Mouse (Mus musculus) inflammation-experienced regulatory T-cells, adult 6 months (primary cell): ENCODE data around the gene Anks1b. TPM values are rescaled to one million over a fixed set of nuclear protein-coding genes. Genes with fewer than 3 reads are reported as not detected.

Experiments used
- ATAC-seq: one replicate; pipeline ENCODE4 v1.8.0; 2017
- polyA plus RNA-seq, 3 experiments: library from polyadenylated mRNA; unstranded; fragments of 100-300 nt; shearing (Covaris generic); gene quantifications; one replicate each; pipeline ENCODE4 v1.2.1; 2017

Anks1b gene
- polyA plus RNA-seq, 3 experiments from 2014 or later = 0.30 TPM; not detected in 2

DNA sequence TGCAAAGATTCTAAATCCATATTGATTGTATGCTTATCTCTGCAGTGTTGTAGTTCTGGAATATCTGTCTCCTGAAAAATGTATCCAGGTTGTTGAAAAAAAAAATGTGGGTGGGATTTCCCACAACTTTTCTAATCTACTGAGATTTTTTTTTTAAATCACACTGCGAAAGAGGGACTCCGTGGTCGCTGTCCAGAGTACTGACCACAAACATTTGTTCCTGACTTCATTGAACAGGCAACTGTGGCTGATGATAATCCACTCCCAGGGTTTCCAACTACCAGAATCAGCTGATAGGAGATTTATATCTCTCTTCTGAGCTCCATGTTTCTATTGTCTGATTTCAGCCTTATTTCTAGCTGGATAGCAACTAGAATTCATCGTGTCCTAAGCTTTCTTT lies 950.1 kb downstream of the Anks1b start:
- ATAC-seq = no peak

DNA sequence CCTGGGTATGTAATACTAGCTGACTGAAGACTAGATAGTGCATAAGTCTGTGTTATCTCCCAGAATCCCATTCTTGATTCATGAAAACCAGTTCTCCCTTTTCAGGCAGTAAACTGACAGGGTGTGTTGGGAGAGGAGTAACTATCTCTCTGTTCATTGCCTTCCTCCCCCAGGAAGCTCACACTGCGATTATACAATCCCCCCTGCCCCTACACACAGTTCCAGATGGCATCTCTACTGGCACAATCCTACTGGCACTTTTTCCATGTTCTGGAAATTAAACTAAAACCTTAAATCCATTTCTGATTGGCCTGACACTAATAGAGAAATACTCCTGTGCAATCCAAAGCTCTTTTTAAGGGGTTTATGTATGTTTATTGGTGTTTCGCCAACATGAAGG lies 951.4 kb downstream of the Anks1b start:
- ATAC-seq = no peak

DNA sequence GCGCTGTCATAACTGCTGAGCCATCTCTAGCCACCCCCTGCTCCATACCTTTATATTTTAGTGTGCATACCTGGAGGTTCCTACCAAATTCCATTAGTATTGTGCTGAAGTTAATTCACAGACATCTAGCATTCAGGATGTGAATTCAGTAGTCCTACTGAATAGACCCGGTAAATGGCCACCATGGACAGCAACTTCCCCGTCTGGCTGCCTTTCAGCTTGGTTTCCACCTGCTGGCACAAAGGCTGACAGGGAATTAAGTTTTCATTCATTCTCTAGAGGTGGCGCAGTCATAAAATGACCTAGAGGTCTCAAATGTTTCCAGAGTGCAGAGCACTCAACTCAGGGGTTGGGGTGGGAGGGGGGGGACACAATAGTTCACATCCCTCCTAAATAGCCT lies 953.6 kb downstream of the Anks1b start:
- no peak for ATAC-seq

DNA sequence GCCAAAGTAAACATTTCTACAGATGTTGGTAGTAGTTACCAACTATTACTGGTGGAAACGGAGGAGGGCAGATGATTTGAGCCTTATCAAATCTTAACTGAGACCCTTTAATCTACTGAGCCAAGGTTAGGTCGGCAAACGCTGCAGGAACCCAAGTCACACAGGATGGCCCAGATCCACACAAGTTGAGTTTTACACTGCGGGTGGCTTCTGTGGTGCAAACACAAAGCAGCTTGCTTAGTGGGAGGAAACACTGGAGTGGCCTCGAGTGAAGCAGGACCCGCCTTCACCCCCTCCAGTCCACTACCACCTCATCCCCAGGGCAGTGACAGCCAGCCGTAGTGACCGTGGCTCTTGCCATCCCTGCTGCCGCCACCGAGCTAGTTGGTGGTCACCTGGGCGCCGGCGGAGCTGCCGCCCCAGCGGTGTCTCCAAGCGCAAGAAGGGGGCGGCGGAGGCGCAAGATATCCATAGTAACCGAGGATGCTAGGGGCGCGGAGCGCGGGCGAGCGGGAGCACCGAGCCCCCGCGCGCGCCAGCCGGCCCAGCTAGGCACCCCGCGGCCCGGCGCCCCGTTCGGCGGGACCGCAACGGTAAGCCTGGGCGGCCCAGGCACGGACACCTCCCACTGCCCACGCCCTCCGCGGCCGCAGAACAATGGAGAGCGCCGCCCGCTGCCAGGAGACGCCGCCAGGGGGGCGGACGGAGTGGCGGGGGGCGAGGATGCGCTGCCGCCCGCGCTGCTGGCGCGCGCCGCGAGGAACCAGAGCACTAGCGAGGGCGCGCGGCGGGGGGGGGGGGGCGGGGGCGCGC lies 955.5 kb downstream of the Anks1b start:
- ATAC-seq = no peak

DNA sequence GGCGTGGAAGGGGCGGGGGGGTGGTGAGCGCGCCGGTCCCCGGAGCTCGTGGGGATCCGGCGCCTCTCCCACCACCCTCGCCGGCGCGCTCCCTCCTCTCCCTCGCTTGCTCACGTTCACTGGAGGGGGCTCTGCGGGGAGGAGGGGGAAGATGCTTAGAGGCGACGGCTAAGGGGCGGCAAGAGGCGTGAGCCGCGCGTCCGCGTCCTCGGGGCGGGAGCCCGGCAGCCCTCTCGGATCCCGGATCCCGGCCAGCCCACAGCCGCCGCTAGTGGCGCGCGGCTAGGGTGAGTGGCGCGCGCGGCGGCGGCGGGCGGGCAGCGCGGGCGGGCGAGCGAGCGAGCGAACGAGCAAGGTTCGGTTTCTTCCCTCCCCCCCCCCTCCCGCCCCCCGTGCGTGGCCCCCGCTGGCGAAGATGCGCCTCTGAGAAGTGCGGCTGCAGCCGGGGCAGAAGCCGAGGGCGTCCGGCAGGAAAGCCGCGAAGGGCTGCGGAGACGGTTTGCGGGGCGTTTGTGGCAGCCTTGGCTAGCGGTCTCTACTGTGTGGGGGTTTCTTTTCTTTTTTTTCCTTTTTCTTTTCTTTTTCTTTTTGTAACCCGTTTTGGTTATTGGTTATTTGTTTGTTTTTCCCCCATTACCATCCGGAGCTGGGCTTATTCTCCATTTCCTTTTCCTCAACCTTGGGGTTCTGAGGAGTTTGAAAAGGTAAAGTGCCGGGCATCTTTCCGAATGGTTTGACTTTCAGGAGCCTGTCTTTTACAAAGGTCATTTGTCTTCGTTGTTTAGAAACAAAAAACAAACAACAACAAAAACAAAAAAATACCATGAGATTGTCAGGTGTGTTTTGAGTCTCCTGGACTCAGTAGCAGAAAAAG lies 956.3 kb downstream of the Anks1b start:
- ATAC-seq = no peak

DNA sequence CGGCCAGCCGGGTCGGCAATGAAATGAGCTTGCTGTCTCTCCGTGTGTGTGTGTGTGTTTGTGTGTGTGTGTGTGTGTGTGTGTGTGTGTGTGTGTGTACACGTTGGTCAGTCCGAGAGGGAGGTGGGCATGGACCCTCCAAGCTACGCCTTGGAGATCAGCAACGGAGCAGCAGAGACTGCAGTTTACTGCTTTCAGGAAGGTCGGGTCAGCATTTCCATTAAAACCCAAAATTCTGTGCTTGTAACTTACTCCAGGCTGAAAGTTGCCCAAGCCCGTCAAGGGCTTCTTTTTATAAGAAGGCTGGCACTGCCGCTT lies 956.9 kb downstream of the Anks1b start:
- ATAC-seq = no peak

DNA sequence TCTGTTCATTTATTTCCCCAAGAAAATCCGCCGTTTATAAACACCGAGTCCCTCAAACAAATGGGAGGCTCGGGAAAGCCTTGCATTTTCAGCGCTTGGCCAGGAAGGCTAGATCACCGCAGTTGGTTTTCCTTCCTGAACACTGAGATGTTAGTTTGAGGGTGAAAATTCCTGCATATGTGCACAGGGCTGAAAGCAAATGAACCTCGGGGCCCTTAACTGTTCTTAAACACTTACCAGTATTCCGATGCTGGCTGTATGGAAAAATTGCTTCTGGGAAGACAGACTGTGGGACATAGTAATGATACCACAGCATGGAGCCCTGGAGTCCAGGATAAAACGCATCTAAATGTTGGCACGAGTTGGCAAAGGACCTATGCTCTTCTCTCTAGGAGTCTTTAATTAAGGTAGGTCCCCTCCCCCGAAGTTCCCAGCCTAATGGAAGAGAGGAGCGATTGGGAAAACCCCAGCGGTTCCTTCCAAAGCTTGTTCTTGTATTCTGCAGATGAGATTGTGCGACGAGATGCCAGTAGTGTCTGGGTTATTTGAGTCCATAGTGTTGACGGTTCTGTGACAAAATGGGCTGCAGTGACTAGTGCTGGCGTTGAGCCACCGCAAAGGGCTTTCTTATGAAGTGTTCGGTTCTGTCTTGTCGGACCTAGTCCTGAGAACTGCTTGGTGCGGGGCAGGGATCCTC lies 957.4 kb downstream of the Anks1b start:
- no peak for ATAC-seq

DNA sequence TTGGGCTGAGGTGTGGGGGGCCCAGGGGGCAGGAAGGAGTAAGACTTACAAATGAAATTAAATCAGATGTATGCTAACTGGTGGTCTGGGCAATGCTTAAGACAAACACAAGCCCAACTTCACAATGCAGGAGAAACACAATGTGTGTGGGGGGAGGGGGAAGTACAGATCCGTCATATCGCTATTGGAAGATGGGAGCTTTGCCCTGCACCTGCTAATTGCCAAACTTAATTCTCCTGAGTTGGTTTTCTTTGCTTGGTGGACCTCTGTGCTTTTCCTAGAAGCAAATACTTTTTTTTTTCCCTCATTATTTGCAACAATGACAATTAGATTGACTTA lies 957.9 kb downstream of the Anks1b start:
- ATAC-seq = no peak

DNA sequence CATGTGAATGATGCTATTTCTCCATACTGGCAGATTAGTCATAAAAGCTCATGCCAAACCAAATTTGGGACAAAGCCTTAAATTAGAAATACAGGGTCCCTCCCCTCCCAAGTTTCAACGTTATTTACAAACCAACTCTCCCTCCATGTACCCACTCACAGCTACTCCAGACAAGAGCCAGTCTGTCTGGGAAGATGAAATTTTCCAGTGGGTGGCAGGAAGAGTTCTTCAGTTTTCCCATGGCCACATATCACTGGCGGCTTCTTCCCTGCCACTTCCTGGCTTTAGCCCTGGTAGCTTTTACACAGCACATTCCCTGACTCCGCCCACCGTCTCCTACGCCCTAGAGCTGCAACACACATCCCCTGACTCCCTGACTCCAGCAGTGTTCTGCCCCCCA lies 961.0 kb downstream of the Anks1b start:
- ATAC-seq = no peak

DNA sequence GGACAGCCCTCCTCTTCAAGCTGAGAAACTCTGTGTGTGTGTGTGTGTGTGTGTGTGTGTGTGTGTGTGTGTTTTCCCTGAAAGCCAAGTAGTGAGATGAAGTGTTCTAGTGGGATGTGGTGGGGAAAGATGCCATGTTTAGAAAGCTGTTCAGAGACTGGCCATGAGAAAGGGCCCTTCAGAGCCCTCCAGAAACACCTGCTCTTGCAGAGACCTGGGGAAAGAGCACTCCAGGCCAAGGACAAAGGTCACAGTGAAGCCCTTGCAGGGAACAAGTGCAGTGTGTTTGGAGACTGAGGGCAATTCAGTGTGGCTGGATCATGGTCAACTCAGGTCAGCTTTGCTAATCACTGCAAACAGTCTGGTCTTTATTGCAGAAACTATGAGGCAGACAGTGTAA lies 961.9 kb downstream of the Anks1b start:
- ATAC-seq = no peak

DNA sequence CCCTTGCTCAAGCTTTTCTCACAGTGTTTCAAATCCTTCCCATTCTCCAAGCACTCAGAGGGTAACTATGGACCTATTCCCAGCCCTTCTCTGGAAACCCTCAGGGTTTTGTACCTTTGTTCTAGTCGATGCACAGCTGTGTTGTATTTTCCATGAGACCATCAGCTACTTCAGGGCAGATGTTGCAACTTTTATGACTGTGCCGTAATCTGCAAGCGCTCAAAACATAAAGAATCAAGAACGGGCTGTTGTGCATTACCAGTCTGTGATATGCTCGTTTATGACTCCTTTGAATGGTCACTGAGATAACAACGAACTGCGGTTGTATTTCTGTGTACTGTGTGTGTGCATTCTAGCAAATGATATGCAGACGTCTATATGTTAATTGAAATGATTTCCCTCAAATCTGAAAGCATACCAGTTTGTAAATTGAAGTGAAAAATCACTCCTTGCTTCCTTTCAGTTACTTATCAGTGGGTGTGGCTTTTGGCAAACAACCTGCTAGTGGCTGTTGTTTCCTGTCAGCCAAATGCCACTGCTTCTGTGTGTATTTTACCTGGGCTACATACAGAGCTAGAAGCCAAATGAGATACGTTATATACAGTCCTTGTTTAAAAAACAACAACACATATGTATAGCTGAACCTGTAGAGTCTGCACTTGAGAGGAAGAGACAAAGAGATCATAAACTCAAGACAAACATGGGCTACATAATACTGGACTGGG lies 966.5 kb downstream of the Anks1b start:
- no peak for ATAC-seq

DNA sequence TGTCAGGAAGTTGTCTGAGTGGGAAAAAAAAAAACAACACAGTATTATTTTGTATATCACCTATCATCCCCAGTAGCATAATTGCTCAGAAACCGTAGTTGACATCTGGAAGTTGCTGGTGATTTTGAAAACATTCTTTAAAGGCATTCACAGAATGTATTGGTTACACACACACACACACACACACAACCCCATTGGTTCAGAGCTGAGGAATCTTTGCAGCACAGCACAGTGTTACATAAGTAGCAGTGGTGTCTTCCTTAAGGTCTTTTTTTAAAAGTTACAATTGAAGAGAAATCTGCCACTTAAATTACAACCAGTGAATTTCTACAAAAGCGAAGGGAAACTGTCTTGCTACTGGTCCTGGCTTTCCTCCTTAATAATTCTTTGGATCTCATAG lies 969.1 kb downstream of the Anks1b start:
- ATAC-seq = no peak

DNA sequence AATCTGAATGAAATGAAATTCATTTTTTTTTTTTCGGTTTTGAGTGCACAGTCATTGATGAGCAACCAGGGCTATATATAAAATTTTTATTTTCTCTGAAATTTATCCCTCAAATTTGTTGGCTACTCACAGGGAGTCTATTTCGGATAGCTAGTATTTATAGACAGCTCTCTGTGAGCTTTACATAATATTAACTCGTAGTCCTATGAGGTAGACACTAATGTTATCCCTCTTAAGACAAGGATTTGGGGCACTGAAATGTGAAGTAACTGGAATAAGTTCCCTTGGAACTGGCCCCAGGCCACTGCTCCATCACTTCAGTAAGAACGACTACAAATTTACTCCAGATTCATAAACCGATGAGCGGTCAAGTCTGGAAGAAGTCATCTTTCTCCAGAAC lies 977.8 kb downstream of the Anks1b start:
- no peak for ATAC-seq

DNA sequence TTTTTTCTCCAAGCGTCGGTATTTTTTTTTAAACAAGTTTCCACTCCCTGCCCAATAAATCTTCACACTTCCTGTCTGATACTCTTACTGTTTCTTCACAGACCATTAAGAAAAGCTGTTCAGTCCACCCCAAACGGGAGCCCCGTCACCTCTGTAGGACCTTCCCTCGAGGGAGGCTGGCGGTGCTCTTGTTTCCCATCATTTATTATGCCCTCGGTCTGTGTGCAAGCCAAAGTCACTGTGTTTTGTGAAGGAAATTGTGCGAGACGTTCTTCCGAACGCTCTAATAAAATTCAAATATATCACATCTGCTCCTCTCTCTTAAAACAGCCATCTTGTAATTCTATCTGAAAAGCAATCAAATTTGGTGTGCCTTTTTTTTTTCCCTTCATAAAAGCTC lies 978.7 kb downstream of the Anks1b start:
- no peak for ATAC-seq

DNA sequence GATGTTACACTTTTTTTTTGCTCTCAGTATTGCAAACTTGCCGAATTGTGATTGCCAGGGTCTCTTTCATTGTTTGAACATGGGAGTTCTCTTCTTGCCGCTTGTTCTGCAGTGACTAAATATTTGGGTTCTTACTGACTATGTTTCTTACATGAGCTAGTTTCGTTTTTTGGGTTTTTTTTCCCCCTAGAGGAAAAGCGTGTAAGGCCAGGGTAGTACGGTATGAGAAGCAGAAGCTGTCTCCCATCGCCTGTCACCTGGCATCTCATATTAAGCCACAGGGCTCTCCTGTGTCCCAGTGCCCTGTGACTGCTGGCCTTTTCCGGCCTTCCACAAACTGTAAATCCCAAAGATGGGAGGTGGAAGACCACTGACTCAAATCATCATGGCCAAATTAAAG lies 979.1 kb downstream of the Anks1b start:
- ATAC-seq = no peak

DNA sequence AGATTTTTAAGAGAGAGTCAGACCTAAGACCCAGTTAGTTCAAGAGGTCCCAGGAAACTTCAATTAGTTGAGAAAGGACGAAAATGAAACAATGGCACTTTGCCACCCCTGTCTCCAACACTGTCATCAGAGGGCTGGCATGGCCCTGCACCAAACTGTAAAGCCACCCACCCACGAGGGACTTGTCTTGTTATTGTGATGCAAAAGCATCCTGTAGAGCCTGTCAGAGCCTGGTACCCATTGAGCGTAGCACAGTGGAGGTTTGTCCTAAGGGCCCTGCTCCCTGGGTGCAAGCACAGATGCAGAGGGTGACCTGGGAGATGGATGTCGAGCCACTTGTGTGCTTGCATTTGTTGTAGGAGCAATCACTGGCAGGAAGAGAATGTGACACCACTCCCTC lies 983.4 kb downstream of the Anks1b start:
- ATAC-seq = no peak

DNA sequence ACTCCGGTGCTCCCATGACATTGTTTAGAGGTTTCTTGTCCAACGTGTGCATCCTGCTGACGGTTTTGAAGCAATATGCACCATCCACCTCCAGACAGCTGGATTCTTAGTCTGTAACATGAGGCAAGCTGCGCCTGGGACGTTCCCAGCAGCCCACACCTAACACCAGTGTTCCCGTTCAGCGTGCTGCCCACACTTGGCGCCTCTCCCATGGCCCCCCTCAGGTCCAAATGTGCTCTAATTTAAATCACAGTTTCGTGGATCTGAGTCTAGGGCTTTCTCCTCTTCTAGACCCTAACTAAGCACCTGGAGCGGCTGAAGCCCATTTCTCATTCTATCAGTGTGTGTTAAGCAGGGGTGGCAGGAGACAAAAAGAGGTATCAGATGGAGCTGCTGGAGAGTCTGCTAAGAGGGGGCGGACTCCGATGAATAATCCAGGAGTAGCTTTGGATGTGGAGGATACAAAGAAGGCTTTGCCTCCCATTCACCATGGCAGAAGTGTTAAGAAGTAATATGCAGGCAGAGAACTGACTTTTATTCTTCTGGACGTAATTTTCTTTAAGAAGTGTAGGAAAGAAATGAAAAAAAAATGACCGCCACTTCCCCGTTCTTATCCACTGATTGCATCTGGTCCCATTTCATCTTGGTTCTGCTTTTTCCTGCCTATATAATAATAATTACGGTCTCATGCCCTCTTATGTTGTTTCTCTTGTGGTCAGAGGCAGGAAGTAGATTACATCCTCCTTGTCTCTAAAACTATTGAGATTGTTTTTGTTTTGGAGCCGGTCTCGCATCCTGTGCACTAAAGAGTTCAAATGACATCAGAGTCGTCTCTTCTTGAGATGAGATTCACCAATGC lies 986.6 kb downstream of the Anks1b start:
- no peak for ATAC-seq

DNA sequence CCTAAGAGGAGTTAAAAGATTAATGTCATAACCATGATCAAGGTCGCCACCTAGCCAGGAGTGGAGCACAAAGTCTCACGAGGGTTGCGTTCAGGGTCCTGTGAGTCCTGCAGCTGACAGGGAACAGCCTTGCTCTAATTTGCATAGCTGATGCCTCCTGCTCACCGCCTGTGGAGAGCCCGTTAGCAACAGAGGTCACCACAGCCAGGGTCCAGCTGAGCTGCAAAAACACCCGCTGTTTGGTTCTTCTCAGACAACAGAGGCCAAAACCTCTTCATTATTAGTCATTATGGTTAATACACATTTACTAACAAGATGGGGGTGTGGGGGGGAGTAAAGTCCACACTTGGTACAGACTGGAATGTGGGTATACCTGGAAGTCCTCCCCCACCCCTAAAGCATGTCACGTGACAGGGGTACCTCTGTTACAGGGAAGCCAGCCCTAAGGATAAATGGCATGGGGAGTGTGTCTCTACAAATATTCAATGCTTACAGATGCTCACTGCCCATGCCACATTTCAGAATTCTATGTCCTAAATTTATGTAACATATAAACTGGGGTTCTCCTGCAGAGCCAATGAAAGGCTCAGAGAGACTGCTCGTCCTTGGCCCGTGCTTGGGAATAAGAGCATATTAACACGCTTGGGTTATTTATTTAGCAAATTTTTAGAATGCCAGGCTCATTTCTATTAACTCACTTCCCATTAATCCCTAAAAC lies 990.7 kb downstream of the Anks1b start:
- no peak for ATAC-seq

DNA sequence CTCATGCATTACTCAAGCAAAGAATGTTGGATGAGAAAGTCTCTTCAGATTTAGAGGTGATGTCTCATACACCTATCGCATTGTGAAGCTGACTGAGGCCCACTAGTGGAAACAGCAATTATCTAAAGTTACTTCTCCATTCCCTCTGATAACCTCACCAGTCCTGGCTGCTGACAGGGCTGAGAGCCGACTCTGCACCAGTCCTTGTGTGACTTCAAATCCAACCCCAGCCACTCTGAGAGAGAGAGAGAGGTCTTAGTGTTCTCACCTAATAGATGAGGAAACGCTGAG lies 991.2 kb downstream of the Anks1b start:
- ATAC-seq = no peak

DNA sequence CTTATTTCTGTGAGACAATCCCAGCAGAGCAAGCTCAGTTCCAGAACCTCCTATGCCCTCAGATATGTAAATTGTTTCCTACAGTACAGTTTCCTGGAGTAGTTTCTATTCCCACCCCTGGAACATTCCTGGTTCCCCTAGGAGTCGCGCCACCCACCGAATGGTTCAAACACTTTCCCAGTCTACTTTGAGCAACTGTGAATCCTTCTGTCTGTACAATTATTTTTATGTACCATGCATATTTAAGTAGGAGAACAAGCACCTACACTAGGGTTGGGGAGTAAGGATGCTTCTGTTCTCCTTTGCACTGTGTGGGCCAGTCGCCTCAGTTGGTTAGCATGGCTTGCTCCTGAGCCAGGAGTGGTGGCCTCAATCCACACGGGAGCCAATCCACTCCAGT lies 999.9 kb downstream of the Anks1b start:
- ATAC-seq = no peak

DNA sequence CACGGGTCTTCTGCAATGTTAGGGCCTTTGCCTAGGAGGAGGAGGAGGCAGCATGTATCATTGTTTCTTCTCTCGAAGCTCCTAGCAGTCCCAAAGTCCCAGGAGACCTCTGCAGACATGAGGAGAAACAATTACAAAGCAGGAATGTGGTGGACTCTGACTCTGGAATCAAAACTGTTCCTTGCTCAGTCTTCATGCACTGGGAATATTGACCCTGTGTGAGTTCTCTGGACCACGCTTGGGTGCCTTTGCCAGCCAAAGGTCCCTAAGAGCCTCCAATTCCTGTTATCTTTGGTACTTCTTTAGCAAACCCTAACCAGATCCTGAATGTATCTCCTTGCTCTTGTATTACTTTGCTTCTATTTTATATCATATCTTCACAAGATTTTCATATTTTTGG lies 1000.9 kb downstream of the Anks1b start:
- no peak for ATAC-seq
